Mouse (Mus musculus) MEL (cell line): Measurements from ENCODE around the gene Morn3. TPM values are rescaled to one million over a fixed set of nuclear protein-coding genes. Genes with fewer than 3 reads are reported as not detected.
A peak's percentile ranks its signal among the peaks of the same experiment; 100 is the strongest.

Source experiments
- DNase-seq: peaks from one replicate; pipeline ENCODE4 v3.0.0; 2011; ENCODE audit warnings: low read depth, low spot score
- H3K27ac ChIP-seq: 2 replicates; pipeline ENCODE4 v1.5.1; 2012; ENCODE audit warnings: low read depth, mild to moderate bottlenecking, control low read depth, low read length, moderate library complexity; ENCODE audit not compliant: control insufficient read depth
- H3K27me3 ChIP-seq, 2 experiments: fragments of 150-350 bp in 1 of 2; sonication (generic) in 1 of 2; 2 replicates each; pipeline ENCODE4 v1.6.1; 2012; ENCODE audit warnings: low read length in 2 of 2, mild to moderate bottlenecking in 2 of 2, improper control_type of control experiment in 1 of 2, moderate library complexity in 1 of 2; ENCODE audit not compliant: insufficient read depth in 2 of 2, control insufficient read depth in 1 of 2
- H3K36me3 ChIP-seq, 2 experiments: 2 replicates each; pipeline ENCODE4 v1.6.1; 2012 to 2014; ENCODE audit warnings: low read length in 2 of 2, improper control_type of control experiment in 1 of 2, inconsistent platforms in 1 of 2, mild to moderate bottlenecking in 1 of 2; ENCODE audit not compliant: insufficient read depth in 2 of 2, control insufficient read depth in 1 of 2
- H3K4me1 ChIP-seq, 2 experiments: fragments of 150-350 bp in 1 of 2; sonication (generic) in 1 of 2; 2 replicates each; pipeline ENCODE4 v1.6.1; 2012; ENCODE audit warnings: low read length in 2 of 2, improper control_type of control experiment in 1 of 2, mild to moderate bottlenecking in 1 of 2; ENCODE audit not compliant: insufficient read depth in 2 of 2, control insufficient read depth in 1 of 2
- H3K4me3 ChIP-seq, 2 experiments: fragments of 150-350 bp in 1 of 2; sonication (generic) in 1 of 2; 2 replicates each; pipeline ENCODE4 v1.5.1; 2012; ENCODE audit warnings: low read depth in 2 of 2, low read length in 2 of 2, mild to moderate bottlenecking in 2 of 2, moderate library complexity in 2 of 2, control low read depth in 1 of 2, improper control_type of control experiment in 1 of 2; ENCODE audit not compliant: control insufficient read depth in 1 of 2, insufficient read depth in 1 of 2
- H3K79me2 ChIP-seq: 2 replicates; pipeline ENCODE4 v1.6.1; 2012; ENCODE audit warnings: mild to moderate bottlenecking, low read length, moderate library complexity; ENCODE audit not compliant: control insufficient read depth, poor library complexity, insufficient read depth
- H3K9ac ChIP-seq: 2 replicates; pipeline ENCODE4 v1.6.1; 2012; ENCODE audit warnings: low read depth, mild to moderate bottlenecking, control low read depth, low read length, moderate library complexity; ENCODE audit not compliant: control insufficient read depth, poor library complexity, severe bottlenecking
- H3K9me3 ChIP-seq: fragments of 150-350 bp; sonication (generic); replicated peaks from 2 replicates; pipeline ENCODE4 v1.6.1; 2012; ENCODE audit warnings: mild to moderate bottlenecking, low read length, improper control_type of control experiment, moderate library complexity; ENCODE audit not compliant: insufficient read depth
- BHLHE40 ChIP-seq: IDR thresholded peaks from 2 replicates; pipeline ENCODE4 v1.6.1; 2012; ENCODE audit warnings: low read depth, mild to moderate bottlenecking, inconsistent platforms, low read length, improper control_type of control experiment, borderline replicate concordance
- CHD2 ChIP-seq: IDR thresholded peaks from 2 replicates; pipeline ENCODE4 v1.6.1; 2011; ENCODE audit warnings: low read length, improper control_type of control experiment
- CTCF ChIP-seq, 3 experiments: IDR thresholded peaks in 2 of 3; conservative IDR thresholded peaks in 1 of 3; 2 replicates each; pipeline ENCODE4 v1.5.1; 2011 to 2012; ENCODE audit warnings: low read length in 3 of 3, low read depth in 2 of 3, mild to moderate bottlenecking in 2 of 3, improper control_type of control experiment in 1 of 3, inconsistent platforms in 1 of 3, mixed read lengths in 1 of 3, moderate library complexity in 1 of 3; ENCODE audit not compliant: control insufficient read depth in 1 of 3, insufficient read depth in 1 of 3, poor library complexity in 1 of 3, severe bottlenecking in 1 of 3
- EP300 ChIP-seq, 2 experiments: IDR thresholded peaks; 2 replicates each; pipeline ENCODE4 v1.6.1; 2011; ENCODE audit warnings: improper control_type of control experiment in 2 of 2, low read length in 2 of 2, low read depth in 1 of 2, mild to moderate bottlenecking in 1 of 2
- GABPA ChIP-seq: IDR thresholded peaks from 2 replicates; pipeline ENCODE4 v1.6.1; 2012; ENCODE audit warnings: low read depth, mild to moderate bottlenecking, inconsistent platforms, low read length, improper control_type of control experiment, moderate library complexity
- GATA1 ChIP-seq: IDR thresholded peaks from 2 replicates; pipeline ENCODE4 v1.6.1; 2011; ENCODE audit warnings: low read depth, low read length, improper control_type of control experiment
- KAT2A ChIP-seq: conservative IDR thresholded peaks from 2 replicates; pipeline ENCODE4 v1.6.1; 2012; ENCODE audit warnings: low read depth, low read length, improper control_type of control experiment, inconsistent platforms
- MEF2A ChIP-seq: IDR thresholded peaks from 2 replicates; pipeline ENCODE4 v1.6.1; 2014; ENCODE audit warnings: low read depth, mild to moderate bottlenecking, inconsistent platforms, low read length, improper control_type of control experiment; ENCODE audit not compliant: poor library complexity, insufficient replicate concordance, severe bottlenecking; ENCODE audit errors: extremely low read depth
- MXI1 ChIP-seq: IDR thresholded peaks from 2 replicates; pipeline ENCODE4 v1.6.1; 2011; ENCODE audit warnings: mild to moderate bottlenecking, low read depth, low read length, improper control_type of control experiment
- MYC ChIP-seq: IDR thresholded peaks from 2 replicates; pipeline ENCODE4 v1.6.1; 2011; ENCODE audit warnings: low read depth, mild to moderate bottlenecking, low read length, improper control_type of control experiment, moderate library complexity
- SIN3A ChIP-seq: IDR thresholded peaks from 2 replicates; pipeline ENCODE4 v1.6.1; 2012; ENCODE audit warnings: low read length, improper control_type of control experiment, inconsistent platforms
- TBP ChIP-seq: IDR thresholded peaks from 2 replicates; pipeline ENCODE4 v1.8.0; 2011; ENCODE audit warnings: low read depth, low read length, improper control_type of control experiment
- TCF12 ChIP-seq: IDR thresholded peaks from 2 replicates; pipeline ENCODE4 v1.6.1; 2014; ENCODE audit warnings: low read depth, mild to moderate bottlenecking, inconsistent platforms, low read length, improper control_type of control experiment, moderate library complexity
- USF1 ChIP-seq: IDR thresholded peaks from 2 replicates; pipeline ENCODE4 v1.6.1; 2014; ENCODE audit warnings: low read depth, mild to moderate bottlenecking, inconsistent platforms, low read length, improper control_type of control experiment, moderate library complexity
- ZC3H11A ChIP-seq: IDR thresholded peaks from 2 replicates; pipeline ENCODE4 v1.6.1; 2012; ENCODE audit warnings: low read depth, mild to moderate bottlenecking, inconsistent platforms, low read length, improper control_type of control experiment
- ZNF384 ChIP-seq: IDR thresholded peaks from 2 replicates; pipeline ENCODE4 v1.6.1; 2012; ENCODE audit warnings: low read depth, mild to moderate bottlenecking, inconsistent platforms, low read length, improper control_type of control experiment
- polyA plus RNA-seq, 2 experiments: library from polyadenylated mRNA; stranded (reverse) in 1 of 2; unstranded in 1 of 2; fragments of >175 nt in 1 of 2; fragments of >200 nt in 1 of 2; gene quantifications; 2 replicates each; pipeline versions ENCODE4 v1.2.1 to v1.2.4; 2012; ENCODE audit warnings: low replicate concordance in 2 of 2, low read depth in 1 of 2; ENCODE audit not compliant: insufficient read length in 2 of 2, insufficient read depth in 1 of 2, missing spikeins in 1 of 2
- total RNA-seq: library from RNA; depleted of rRNA; stranded (reverse); fragments of 300-350 nt; gene quantifications from 2 replicates; pipeline ENCODE4 v1.2.3, GENCODE M21; 2012

The Morn3 gene
- total and polyA plus RNA-seq, 3 experiments = not detected

GRCm38 (mm10) chr5:123033646-123034160 lies 13.1 kb downstream of the Morn3 start:
- no peaks in the 10 kb centered on the region for H3K79me2 ChIP-seq
- no peaks in the 10 kb centered on the region for H3K9me3 ChIP-seq
- H3K27ac ChIP-seq = no peak overlapping the region
- no peak overlapping the region for H3K4me3 ChIP-seq
- H3K36me3 ChIP-seq = peaks cover 0 to 8% of the 10 kb centered on the region in 2 experiments; a peak in 2 of 4 replicates
- no peaks in the 10 kb centered on the region for H3K27me3 ChIP-seq
- no peak overlapping the region for H3K9ac ChIP-seq
- TF ChIP-seq CHD2 (no peak), TBP (no peak), USF1 (no peak), MYC (no peak), TCF12 (no peak), MXI1 (no peak), GABPA (no peak), EP300 (IDR thresholded peaks at IDR 0.05; ENCODE audit: low read depth in 1 of 2, low read length in 2 of 2) (no peak)
- peaks cover 2 to 27% of the 10 kb centered on the region in 2 experiments; a peak in 3 of 4 replicates for H3K4me1 ChIP-seq
- DNase-seq = peak; percentile 34

- TF ChIP-seq ZC3H11A (no peak), SIN3A (no peak), ZNF384 (no peak), GATA1 (no peak), CTCF (IDR thresholded peaks at IDR 0.05 in 2 of 3, conservative IDR thresholded peaks at IDR 0.05 in 1 of 3; ENCODE audit: control insufficient read depth in 1 of 3, insufficient read depth in 1 of 3, low read depth in 2 of 3, low read length in 3 of 3, poor library complexity in 1 of 3, severe bottlenecking in 1 of 3) (peak; percentile 21 to 41 (median 26); a peak in 5 of 6 replicates), BHLHE40 (no peak), KAT2A (no peak), MXI1 (no peak), MEF2A (no peak)
- TF ChIP-seq, all 39 proteins: peak for 1
- no peaks in the 10 kb centered on the region for H3K27me3 ChIP-seq
- H3K79me2 ChIP-seq = no peaks in the 10 kb centered on the region
- H3K36me3 ChIP-seq = peaks cover 0 to 7% of the 10 kb centered on the region in 2 experiments; a peak in 2 of 4 replicates
- DNase-seq = peak; percentile 24
- H3K27ac ChIP-seq = no peak overlapping the region
- H3K9me3 ChIP-seq = no peaks in the 10 kb centered on the region
- H3K9ac ChIP-seq = no peak overlapping the region
- no peak overlapping the region for H3K4me3 ChIP-seq
- peaks cover 2 to 34% of the 10 kb centered on the region in 2 experiments; a peak in 3 of 4 replicates for H3K4me1 ChIP-seq
These were observed 15.5 kb downstream of the Morn3 start for GRCm38 (mm10) chr5:123031312-123031711.
